Comparison of ENCODE assay signal across 8 mouse cellular contexts in genomic region chr3:56000259-56000658, GRCm38 (mm10).
A peak's percentile ranks its signal among the peaks of the same experiment; 100 is the strongest.
DNase-seq lines count a peak whose midpoint lies in the region; ATAC-seq and TF ChIP-seq lines count a peak whose summit lies in the region.

No protein-coding gene starts in this region.

- H3K36me3 ChIP-seq in limb, embryonic 14.5 days (ENCODE audit: control insufficient read depth, insufficient read depth, low read length) = peaks cover 10% of the 10 kb centered on the region; the same call in 1 of the 2 replicates
- peaks cover 28% of the 10 kb centered on the region for H3K36me3 ChIP-seq in limb, embryonic 10.5 days
- peaks cover 25% of the 10 kb centered on the region for H3K36me3 ChIP-seq in forebrain, embryonic 14.5 days (ENCODE audit: control insufficient read depth, insufficient read depth, low read length)

- peak; percentile 71 for TF ChIP-seq CTCF in Patski (IDR thresholded peaks at IDR 0.05)

- no peak overlapping the region for H3K4me3 ChIP-seq in limb, embryonic 14.5 days (replicated peaks; ENCODE audit: low read length)
- H3K4me3 ChIP-seq in limb, embryonic 10.5 days = no peak overlapping the region
- H3K4me3 ChIP-seq in forebrain, embryonic 14.5 days (ENCODE audit: low read depth, low read length) = no peak overlapping the region

- peak; percentile 85 for DNase-seq in limb, embryonic 14.5 days (ENCODE audit: low spot score)
- DNase-seq in limb, embryonic 10.5 days (ENCODE audit: low spot score) = no peak
- DNase-seq in Patski (ENCODE audit: low read depth, low spot score) = peak; percentile 37
- peak; percentile 88 for DNase-seq in forebrain, embryonic 14.5 days (ENCODE audit: low spot score)
- peak; percentile 42 for DNase-seq in naive thymus-derived CD4-positive, alpha-beta T cell, adult 2 months (ENCODE audit: low read depth)
- DNase-seq in heart, postnatal 14 days = no peak
- no peak for DNase-seq in ovary, postnatal 36 days (ENCODE audit: low spot score)
- no peak for DNase-seq in thymus, postnatal 36 days

- H3K9ac ChIP-seq in limb, embryonic 14.5 days (ENCODE audit: low read depth, low read length, severe bottlenecking) = no peak overlapping the region
- no peak overlapping the region for H3K9ac ChIP-seq in forebrain, embryonic 14.5 days (ENCODE audit: low read length)

- in situ Hi-C loops in Patski (cut with MboI; ENCODE audit: low pct_unique_long_range_greater_than_20kb) = loop anchor here (5.0 to 25.0 kb wide), 3 partner anchors 655 to 1437 kb away; partner anchors contain the start of gene Tm4sf4

- POLR2A ChIA-PET in Patski (lab: Charles Lee) = no interaction called here

- WGBS in limb, embryonic 14.5 days = 0% methylated on average over 1 of the region's 1 CpGs
- WGBS in limb, embryonic 10.5 days = 2% methylated on average over 1 of the region's 1 CpGs
- WGBS in forebrain, embryonic 14.5 days = 0% methylated on average over 1 of the region's 1 CpGs

- no peaks in the 10 kb centered on the region for H3K4me1 ChIP-seq in limb, embryonic 14.5 days (ENCODE audit: control insufficient read depth, insufficient read depth, low read length)
- no peaks in the 10 kb centered on the region for H3K4me1 ChIP-seq in limb, embryonic 10.5 days
- H3K4me1 ChIP-seq in forebrain, embryonic 14.5 days (ENCODE audit: control insufficient read depth, insufficient read depth, low read length) = no peaks in the 10 kb centered on the region

- H3K9me3 ChIP-seq in limb, embryonic 14.5 days (ENCODE audit: control insufficient read depth, low read length) = no peaks in the 10 kb centered on the region
- H3K9me3 ChIP-seq in limb, embryonic 10.5 days (replicated peaks) = no peaks in the 10 kb centered on the region
- no peaks in the 10 kb centered on the region for H3K9me3 ChIP-seq in forebrain, embryonic 14.5 days (replicated peaks; ENCODE audit: control insufficient read depth, low read length)

- ATAC-seq in limb, embryonic 14.5 days (ENCODE audit: low FRiP score, low read depth) = no peak
- ATAC-seq in Patski = no peak
- 0 out of 2 replicates have a peak, but pooled peaks have one; percentile 40 for ATAC-seq in forebrain, embryonic 14.5 days

- CTCF ChIA-PET in Patski (lab: Charles Lee) = interaction anchor here (0.8 to 1.7 kb wide), 3 partner anchors 13 to 1204 kb away, joined by 3 to 6 read pairs (median 3); no protein-coding TSS in a partner anchor

- no peak overlapping the region for H3K27ac ChIP-seq in limb, embryonic 14.5 days (replicated peaks; ENCODE audit: low read depth, low read length)
- H3K27ac ChIP-seq in limb, embryonic 10.5 days = no peak overlapping the region
- H3K27ac ChIP-seq in forebrain, embryonic 14.5 days (ENCODE audit: low read depth, low read length) = no peak overlapping the region

- intact Hi-C loops in heart, postnatal 14 days (cut with DNase I) = loop anchor here (2.0 to 10.0 kb wide), 3 partner anchors 478 to 1425 kb away; partner anchors contain the start of gene Tm4sf4

- no peaks in the 10 kb centered on the region for H3K27me3 ChIP-seq in limb, embryonic 14.5 days (ENCODE audit: control insufficient read depth, insufficient read depth, low read length)
- H3K27me3 ChIP-seq in limb, embryonic 10.5 days (ENCODE audit: low read depth, poor library complexity, severe bottlenecking) = no peaks in the 10 kb centered on the region
- no peaks in the 10 kb centered on the region for H3K27me3 ChIP-seq in Patski
- no peaks in the 10 kb centered on the region for H3K27me3 ChIP-seq in forebrain, embryonic 14.5 days (replicated peaks; ENCODE audit: control insufficient read depth, insufficient read depth, low read length)

- TF ChIP-seq POLR2A in limb, embryonic 14.5 days (IDR thresholded peaks at IDR 0.05; ENCODE audit: borderline replicate concordance, extremely low read depth, insufficient read depth, insufficient read length) = no peak

- H3K4me2 ChIP-seq in limb, embryonic 14.5 days (replicated peaks; ENCODE audit: low read depth, low read length, severe bottlenecking) = no peak overlapping the region
- no peak overlapping the region for H3K4me2 ChIP-seq in forebrain, embryonic 14.5 days (ENCODE audit: low read length)

Comparison
In these comparisons a context has a peak if more than half of its experiments do, and no peak if none do; other contexts are left out.
1. DNase-seq: peak in limb, embryonic 14.5 days (single experiment), Patski (single experiment), forebrain, embryonic 14.5 days (single experiment) and naive thymus-derived CD4-positive, alpha-beta T cell, adult 2 months (single experiment); none in limb, embryonic 10.5 days (single experiment), heart, postnatal 14 days (0 of 2), ovary, postnatal 36 days (single experiment) and thymus, postnatal 36 days (0 of 2).